Mouse (Mus musculus): ENCODE results near the gene Kcnab3. TPM values are rescaled to one million over a fixed set of nuclear protein-coding genes. Genes with fewer than 3 reads are reported as not detected.

Kcnab3 gene
- polyA plus RNA-seq, 1 experiment from 2014 or later = 1.7 TPM

GRCm38 (mm10) chr11:69375646-69376045 lies 49.6 kb downstream of the Kcnab3 start:
- no peak overlapping the region for H3K27ac ChIP-seq (ENCODE audit: low read length)
- H3K9me3 ChIP-seq (ENCODE audit: control insufficient read depth, low read depth, low read length) = no peaks in the 10 kb centered on the region
- no peak overlapping the region for H3K9ac ChIP-seq (replicated peaks; ENCODE audit: low read depth, low read length)
- ATAC-seq (ENCODE audit: insufficient number of reproducible peaks, insufficient read depth, low FRiP score, low read depth) = no peak
- H3K36me3 ChIP-seq (ENCODE audit: control insufficient read depth, insufficient read depth, low read length) = peaks cover 11% of the 10 kb centered on the region; the same call in 1 of the 2 replicates
- no peaks in the 10 kb centered on the region for H3K27me3 ChIP-seq (ENCODE audit: control insufficient read depth, insufficient read depth, low read length)
- peaks cover 25% of the 10 kb centered on the region for H3K4me1 ChIP-seq (ENCODE audit: control insufficient read depth, insufficient read depth, low read length)
- WGBS = 90% methylated on average over 4 of the region's 4 CpGs
- no peak overlapping the region for H3K4me3 ChIP-seq (ENCODE audit: low read depth, low read length)
- H3K4me2 ChIP-seq (replicated peaks; ENCODE audit: low read depth, low read length) = no peak overlapping the region

DNA sequence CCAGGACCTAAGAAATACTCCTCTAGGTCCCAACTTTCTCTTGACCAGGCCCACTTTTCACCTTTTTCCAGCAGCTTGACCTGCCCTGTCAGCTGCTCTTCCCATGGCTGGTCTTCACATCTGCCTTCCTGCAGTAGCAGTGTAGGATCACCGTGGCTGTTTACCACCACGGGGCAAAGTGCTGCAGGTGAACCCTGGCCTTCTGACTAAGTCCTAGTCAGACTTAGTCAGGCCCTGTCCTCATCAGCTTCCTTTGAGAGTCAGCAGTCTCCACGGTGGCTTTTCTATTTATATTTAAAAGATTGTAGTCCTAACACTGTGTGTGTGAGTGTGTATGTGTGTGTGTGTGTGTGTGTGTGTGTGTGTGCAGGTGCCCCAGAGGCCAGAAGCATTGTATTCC lies 51.7 kb downstream of the Kcnab3 start:
- WGBS = 70% methylated on average over 3 of the region's 3 CpGs
- H3K36me3 ChIP-seq (ENCODE audit: control insufficient read depth, insufficient read depth, low read length) = peaks cover 11% of the 10 kb centered on the region; the same call in 1 of the 2 replicates
- H3K4me1 ChIP-seq (ENCODE audit: control insufficient read depth, insufficient read depth, low read length) = peaks cover 5% of the 10 kb centered on the region; the same call in 1 of the 2 replicates
- no peaks in the 10 kb centered on the region for H3K27me3 ChIP-seq (ENCODE audit: control insufficient read depth, insufficient read depth, low read length)
- no peak for ATAC-seq (ENCODE audit: insufficient number of reproducible peaks, insufficient read depth, low FRiP score, low read depth)
- H3K9ac ChIP-seq (replicated peaks; ENCODE audit: low read depth, low read length) = no peak overlapping the region
- H3K4me2 ChIP-seq (replicated peaks; ENCODE audit: low read depth, low read length) = no peak overlapping the region
- no peaks in the 10 kb centered on the region for H3K9me3 ChIP-seq (ENCODE audit: control insufficient read depth, low read depth, low read length)
- no peak overlapping the region for H3K4me3 ChIP-seq (ENCODE audit: low read depth, low read length)
- H3K27ac ChIP-seq (ENCODE audit: low read length) = no peak overlapping the region

DNA sequence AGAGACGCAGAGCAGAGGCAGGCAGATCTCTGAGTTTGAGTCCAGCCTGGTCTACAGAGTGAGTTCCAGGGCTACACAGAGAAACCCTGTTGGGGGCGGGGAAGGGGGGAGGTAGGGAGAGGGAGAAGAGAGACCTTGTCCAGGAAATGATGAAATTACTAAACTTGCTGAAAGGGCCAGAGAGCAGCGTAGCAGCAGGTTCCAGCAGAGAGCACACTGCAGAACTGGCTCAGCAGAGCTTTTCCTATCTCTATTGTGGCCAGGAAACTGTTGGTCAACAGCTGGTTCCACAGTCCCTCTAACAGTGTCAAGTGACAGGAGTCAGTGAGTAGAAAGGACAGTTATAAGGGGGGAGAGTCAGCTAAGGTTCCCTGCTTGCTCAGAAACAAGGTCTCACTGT lies 53.5 kb downstream of the Kcnab3 start:
- 87% methylated on average over 3 of the region's 3 CpGs for WGBS
- H3K27me3 ChIP-seq (ENCODE audit: control insufficient read depth, insufficient read depth, low read length) = no peaks in the 10 kb centered on the region
- no peak for ATAC-seq (ENCODE audit: insufficient number of reproducible peaks, insufficient read depth, low FRiP score, low read depth)
- H3K4me3 ChIP-seq (ENCODE audit: low read depth, low read length) = no peak overlapping the region
- no peaks in the 10 kb centered on the region; the same call in 1 of the 2 replicates for H3K36me3 ChIP-seq (ENCODE audit: control insufficient read depth, insufficient read depth, low read length)
- no peaks in the 10 kb centered on the region for H3K9me3 ChIP-seq (ENCODE audit: control insufficient read depth, low read depth, low read length)
- H3K4me2 ChIP-seq (replicated peaks; ENCODE audit: low read depth, low read length) = no peak overlapping the region
- H3K27ac ChIP-seq (ENCODE audit: low read length) = no peak overlapping the region
- H3K9ac ChIP-seq (replicated peaks; ENCODE audit: low read depth, low read length) = no peak overlapping the region
- H3K4me1 ChIP-seq (ENCODE audit: control insufficient read depth, insufficient read depth, low read length) = no peaks in the 10 kb centered on the region

GRCm38 (mm10) chr11:69381356-69381755 lies 55.3 kb downstream of the Kcnab3 start:
- no peak overlapping the region for H3K27ac ChIP-seq (ENCODE audit: low read length)
- H3K4me1 ChIP-seq (ENCODE audit: control insufficient read depth, insufficient read depth, low read length) = no peaks in the 10 kb centered on the region
- no peaks in the 10 kb centered on the region for H3K27me3 ChIP-seq (ENCODE audit: control insufficient read depth, insufficient read depth, low read length)
- ATAC-seq (ENCODE audit: insufficient number of reproducible peaks, insufficient read depth, low FRiP score, low read depth) = no peak
- no peaks in the 10 kb centered on the region; the same call in 1 of the 2 replicates for H3K36me3 ChIP-seq (ENCODE audit: control insufficient read depth, insufficient read depth, low read length)
- no peak overlapping the region for H3K4me3 ChIP-seq (ENCODE audit: low read depth, low read length)
- no peak overlapping the region for H3K4me2 ChIP-seq (replicated peaks; ENCODE audit: low read depth, low read length)
- H3K9ac ChIP-seq (replicated peaks; ENCODE audit: low read depth, low read length) = no peak overlapping the region
- no peaks in the 10 kb centered on the region for H3K9me3 ChIP-seq (ENCODE audit: control insufficient read depth, low read depth, low read length)
- WGBS = 77% methylated on average over 6 of the region's 6 CpGs

Other genes with a start within 250 kb of the Kcnab3 start
- gene Vamp2, start 237.8 kb upstream of the Kcnab3 start, polyA plus RNA-seq (2014; fragmentation: Nextera tagmentation; extraction: Ambion mirVana) = 104 and 107 TPM in 2 replicates
- 10.5 and 15.1 TPM in 2 replicates for gene Per1, start 231.0 kb upstream of the Kcnab3 start, polyA plus RNA-seq (2014; fragmentation: Nextera tagmentation; extraction: Ambion mirVana)
- 0.39 and 0.54 TPM in 2 replicates for gene Hes7, start 205.9 kb upstream of the Kcnab3 start, polyA plus RNA-seq (2014; fragmentation: Nextera tagmentation; extraction: Ambion mirVana)
- 0.29 and 0.36 TPM in 2 replicates for gene 9130213A22Rik, start 203.7 kb upstream of the Kcnab3 start, polyA plus RNA-seq (2014; fragmentation: Nextera tagmentation; extraction: Ambion mirVana)
- 0.29 and 0.49 TPM in 2 replicates for gene Aloxe3, start 200.4 kb upstream of the Kcnab3 start, polyA plus RNA-seq (2014; fragmentation: Nextera tagmentation; extraction: Ambion mirVana)
- not detected in 2 replicates for gene Alox12b, start 169.3 kb upstream of the Kcnab3 start, polyA plus RNA-seq (2014; fragmentation: Nextera tagmentation; extraction: Ambion mirVana)
- gene Alox8, start 128.4 kb upstream of the Kcnab3 start, polyA plus RNA-seq (2014; fragmentation: Nextera tagmentation; extraction: Ambion mirVana) = 0.15 TPM in 1 of 2 replicates, not detected in the other
- 0.06 TPM in 1 of 2 replicates, not detected in the other for gene Gucy2e, start 89.2 kb upstream of the Kcnab3 start, polyA plus RNA-seq (2014; fragmentation: Nextera tagmentation; extraction: Ambion mirVana)
- gene Cntrob, start 2.5 kb upstream of the Kcnab3 start, polyA plus RNA-seq (2014; fragmentation: Nextera tagmentation; extraction: Ambion mirVana) = 13.9 and 16.4 TPM in 2 replicates
- gene Trappc1, start 2.3 kb upstream of the Kcnab3 start, polyA plus RNA-seq (2014; fragmentation: Nextera tagmentation; extraction: Ambion mirVana) = 141 and 147 TPM in 2 replicates
- gene Rnf227, start 14.2 kb downstream of the Kcnab3 start, polyA plus RNA-seq (2014; fragmentation: Nextera tagmentation; extraction: Ambion mirVana) = 15.3 and 16.3 TPM in 2 replicates
- 85.3 and 87.4 TPM in 2 replicates for gene Chd3, start 43.1 kb downstream of the Kcnab3 start, polyA plus RNA-seq (2014; fragmentation: Nextera tagmentation; extraction: Ambion mirVana)
- gene Naa38, start 69.2 kb downstream of the Kcnab3 start, polyA plus RNA-seq (2014; fragmentation: Nextera tagmentation; extraction: Ambion mirVana) = 158 and 177 TPM in 2 replicates
- gene Cyb5d1, start 69.4 kb downstream of the Kcnab3 start, polyA plus RNA-seq (2014; fragmentation: Nextera tagmentation; extraction: Ambion mirVana) = 15.0 and 23.5 TPM in 2 replicates
- gene Tmem88, start 72.0 kb downstream of the Kcnab3 start, polyA plus RNA-seq (2014; fragmentation: Nextera tagmentation; extraction: Ambion mirVana) = 30.0 and 30.3 TPM in 2 replicates
- gene Kdm6b, start 87.4 kb downstream of the Kcnab3 start, polyA plus RNA-seq (2014; fragmentation: Nextera tagmentation; extraction: Ambion mirVana) = 30.6 and 34.3 TPM in 2 replicates
- gene Dnah2, start 222.9 kb downstream of the Kcnab3 start, polyA plus RNA-seq (2014; fragmentation: Nextera tagmentation; extraction: Ambion mirVana) = 1.4 and 2.3 TPM in 2 replicates
- 5.5 and 5.7 TPM in 2 replicates for gene Efnb3, start 233.9 kb downstream of the Kcnab3 start, polyA plus RNA-seq (2014; fragmentation: Nextera tagmentation; extraction: Ambion mirVana)

Measured in stomach, embryonic 14.5 days (tissue).